Mouse (Mus musculus): ENCODE results near the gene Catsper3. TPM values are rescaled to one million over a fixed set of nuclear protein-coding genes. Genes with fewer than 3 reads are reported as not detected.

Gene Catsper3
- total RNA-seq (2021), result under 1 TPM in 1 of 2 experiments, not detected in 1; 0.33 TPM

- DNase-seq, result no peak
Measured at GRCm38 (mm10) chr13:55784268-55784667, at the start of gene Catsper3. Catsper3 (plus strand) TSS chr13:55784568.

GRCm38 (mm10) chr13:55737885-55738284 lies 46.5 kb upstream of the Catsper3 start:
- no peak for DNase-seq

- DNase-seq, result no peak
Measured at GRCm38 (mm10) chr13:55742306-55742705, 42.1 kb upstream of the Catsper3 start.

- DNase-seq, result no peak
Measured at GRCm38 (mm10) chr13:55754380-55754779, 30.0 kb upstream of the Catsper3 start.

- DNase-seq, result no peak
Measured at GRCm38 (mm10) chr13:55756789-55757188, 27.6 kb upstream of the Catsper3 start.

GRCm38 (mm10) chr13:55757645-55758044 lies 26.7 kb upstream of the Catsper3 start:
- DNase-seq, result no peak

- no peak for DNase-seq
Measured at GRCm38 (mm10) chr13:55760576-55760975, 23.8 kb upstream of the Catsper3 start.

DNA sequence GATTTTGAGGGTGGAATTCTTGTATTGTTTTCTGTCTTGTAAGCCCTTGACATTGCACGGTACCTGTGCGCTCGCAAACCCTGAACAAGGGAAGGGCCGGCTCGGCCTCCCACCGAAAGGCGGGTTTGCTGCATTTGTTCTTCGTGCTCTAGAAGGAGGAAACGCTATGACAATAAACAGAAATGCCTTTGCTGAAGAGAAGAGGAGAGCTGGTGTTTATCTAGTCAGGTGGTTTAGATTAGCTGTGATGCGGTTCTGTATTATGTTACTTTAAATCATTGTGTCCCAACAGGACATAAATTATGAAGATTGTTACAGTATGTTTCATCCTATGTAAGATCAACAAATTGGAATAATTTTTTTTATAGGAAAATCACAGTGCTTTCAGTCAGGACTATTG lies 22.9 kb upstream of the Catsper3 start:
- DNase-seq, result no peak

DNA sequence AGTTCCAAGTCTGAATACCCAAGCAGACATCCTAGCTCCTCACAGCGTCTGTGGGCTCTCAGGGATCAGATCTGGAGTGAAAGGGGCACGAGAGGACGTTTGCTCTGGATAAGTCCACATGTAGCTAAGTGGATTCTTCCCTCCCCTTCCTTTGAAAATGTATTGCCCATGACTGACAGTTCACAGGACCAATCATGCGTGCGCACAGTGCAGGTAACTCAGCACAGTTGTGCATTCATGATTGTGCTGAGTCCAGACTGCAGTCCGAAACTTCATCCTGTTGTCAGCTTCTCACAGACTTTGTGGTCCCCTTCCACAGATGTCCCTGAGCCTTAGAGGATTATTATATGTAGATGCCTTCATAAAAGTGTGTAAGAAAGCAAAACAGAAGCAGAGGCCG lies 10.0 kb upstream of the Catsper3 start:
- no peak for DNase-seq

GRCm38 (mm10) chr13:55775056-55775455 lies 9.3 kb upstream of the Catsper3 start:
- no peak for DNase-seq

GRCm38 (mm10) chr13:55786120-55786519 lies 1.8 kb downstream of the Catsper3 start:
- peak; percentile 12 for DNase-seq

DNA sequence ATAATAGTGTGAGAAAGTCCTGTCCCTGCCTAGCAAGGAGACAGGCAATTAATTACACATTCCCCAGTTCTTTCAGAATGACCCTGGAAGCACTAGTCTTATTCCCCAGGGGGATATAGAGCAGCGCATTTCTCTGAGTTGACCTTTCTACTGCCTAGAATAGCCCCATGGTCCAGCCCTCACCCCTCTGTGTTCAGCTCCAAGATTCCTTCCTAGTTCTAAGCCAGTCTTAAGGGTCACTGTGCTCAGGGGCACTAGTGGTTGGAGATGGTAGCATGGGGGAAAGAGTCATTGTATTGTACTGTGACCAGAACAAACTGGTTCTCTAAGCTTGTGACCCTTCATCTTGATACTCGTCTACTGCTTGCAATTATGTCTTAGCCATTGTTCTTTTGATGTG lies 16.9 kb downstream of the Catsper3 start:
- DNase-seq, result no peak

- DNase-seq, result no peak
Measured at GRCm38 (mm10) chr13:55803973-55804372, 19.6 kb downstream of the Catsper3 start.

GRCm38 (mm10) chr13:55809041-55809623 lies 24.8 kb downstream of the Catsper3 start:
- no peak for DNase-seq

DNA sequence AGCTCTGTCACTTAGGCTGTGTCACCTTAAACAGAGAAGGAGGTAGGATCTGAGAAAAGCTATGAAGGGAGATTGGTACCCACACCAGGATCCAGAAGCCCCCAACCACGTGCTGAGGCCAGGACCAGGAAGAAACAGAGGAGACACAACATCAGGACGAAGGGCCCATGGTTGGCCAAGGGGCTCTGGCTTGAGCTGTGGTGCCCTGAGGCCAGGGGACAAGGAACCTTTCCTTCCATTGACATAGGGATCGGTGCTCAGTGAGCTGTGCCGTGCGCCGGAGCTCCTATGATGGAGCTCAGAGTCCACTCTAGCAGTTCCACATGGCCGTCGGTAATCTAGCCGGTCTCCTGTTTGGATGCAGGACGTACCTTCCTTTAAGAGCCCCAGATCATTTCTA lies 25.3 kb downstream of the Catsper3 start:
- no peak for DNase-seq

- no peak for DNase-seq
Measured at GRCm38 (mm10) chr13:55810947-55811346, 26.6 kb downstream of the Catsper3 start.

GRCm38 (mm10) chr13:55813490-55814016 lies 29.2 kb downstream of the Catsper3 start:
- DNase-seq, result no peak

GRCm38 (mm10) chr13:55814834-55815233 lies 30.5 kb downstream of the Catsper3 start:
- no peak for DNase-seq

DNA sequence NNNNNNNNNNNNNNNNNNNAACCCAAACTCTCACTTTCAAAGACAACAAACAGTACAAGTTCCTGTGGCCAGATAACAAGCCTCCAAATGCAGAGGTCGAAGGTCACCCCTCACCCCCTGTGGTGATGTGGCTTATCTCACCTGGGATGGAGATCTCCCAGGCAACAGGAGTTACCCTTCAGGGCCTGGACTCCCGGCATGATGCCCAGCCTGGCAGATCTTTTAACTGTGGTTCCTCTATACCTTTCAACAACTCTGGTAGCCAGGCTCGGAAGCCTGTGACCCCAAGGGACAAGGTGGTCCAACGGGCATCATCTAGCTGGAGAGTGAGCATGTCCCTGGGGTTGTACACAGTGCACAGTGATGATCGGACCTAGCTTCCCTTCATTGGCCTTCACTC lies 38.1 kb downstream of the Catsper3 start:
- no peak for DNase-seq

GRCm38 (mm10) chr13:55824151-55824945 lies 40.0 kb downstream of the Catsper3 start:
- no peak for DNase-seq

- DNase-seq, result no peak
Measured at GRCm38 (mm10) chr13:55825245-55825681, 40.9 kb downstream of the Catsper3 start.

GRCm38 (mm10) chr13:55826008-55826671 lies 41.8 kb downstream of the Catsper3 start:
- peak; percentile 33 for DNase-seq

All from heart, postnatal 4 days (tissue).